Mouse (Mus musculus): ENCODE data around the gene Odf3. TPM values are rescaled to one million over a fixed set of nuclear protein-coding genes. Genes with fewer than 3 reads are reported as not detected.

Gene Odf3
- polyA plus RNA-seq, 1 experiment from 2014 or later, result 0.08 TPM

DNA sequence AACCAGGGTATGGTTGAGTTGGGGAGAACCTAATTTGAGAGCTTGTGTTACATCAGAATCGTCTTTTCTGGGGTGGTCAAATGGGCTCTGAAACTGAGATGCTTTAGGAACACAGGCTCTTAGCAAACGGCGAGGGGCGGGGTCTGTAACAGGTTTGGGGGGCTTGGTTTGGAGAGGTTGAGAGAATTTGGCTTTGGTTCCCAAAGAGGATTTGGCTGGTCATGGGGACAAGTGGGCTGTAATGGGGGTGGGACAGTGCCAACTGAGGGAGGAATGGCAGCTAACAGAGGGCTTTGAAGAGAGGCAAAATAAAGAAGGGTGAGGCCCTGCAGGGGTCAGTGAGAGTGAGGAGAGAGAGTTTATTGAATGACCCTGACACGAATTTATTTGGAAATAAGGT lies 8.0 kb upstream of the Odf3 start:
- WGBS, result 52% methylated on average over 5 of the region's 5 CpGs
- Histone ChIP-seq H3K4me3 (replicated peaks; ENCODE audit: low read length) (no peak overlapping the region), H3K4me2 (ENCODE audit: low read depth, low read length) (no peak overlapping the region), H3K27me3 (ENCODE audit: control insufficient read depth, insufficient read depth, low read length) (no peaks in the 10 kb centered on the region; the same call in none of the 2 replicates), H3K36me3 (ENCODE audit: control insufficient read depth, insufficient read depth, low read length) (no peaks in the 10 kb centered on the region), H3K27ac (ENCODE audit: low read length) (no peak overlapping the region), H3K4me1 (ENCODE audit: control insufficient read depth, insufficient read depth, low read length) (0 out of 2 replicates have a peak, but pooled peaks cover 7% of the 10 kb centered on the region), H3K9ac (ENCODE audit: low read length) (no peak overlapping the region), H3K9me3 (replicated peaks; ENCODE audit: control insufficient read depth, low read length) (no peaks in the 10 kb centered on the region)
- no peak for ATAC-seq (ENCODE audit: insufficient read depth, low FRiP score)

GRCm38 (mm10) chr7:140840750-140841735 lies 6.6 kb upstream of the Odf3 start:
- WGBS, result 39% methylated on average over 16 of the region's 19 CpGs
- Histone ChIP-seq H3K9ac (ENCODE audit: low read length) (no peak overlapping the region), H3K4me3 (replicated peaks; ENCODE audit: low read length) (no peak overlapping the region), H3K4me1 (ENCODE audit: control insufficient read depth, insufficient read depth, low read length) (no peaks in the 10 kb centered on the region), H3K9me3 (replicated peaks; ENCODE audit: control insufficient read depth, low read length) (no peaks in the 10 kb centered on the region), H3K27ac (ENCODE audit: low read length) (no peak overlapping the region), H3K36me3 (ENCODE audit: control insufficient read depth, insufficient read depth, low read length) (no peaks in the 10 kb centered on the region), H3K27me3 (ENCODE audit: control insufficient read depth, insufficient read depth, low read length) (no peaks in the 10 kb centered on the region; the same call in none of the 2 replicates), H3K4me2 (ENCODE audit: low read depth, low read length) (no peak overlapping the region)
- ATAC-seq (ENCODE audit: insufficient read depth, low FRiP score), result peak; percentile 44; the same call in 1 of the 2 replicates

GRCm38 (mm10) chr7:140843806-140844205 lies 3.8 kb upstream of the Odf3 start:
- no peaks in the 10 kb centered on the region for H3K36me3 ChIP-seq (ENCODE audit: control insufficient read depth, insufficient read depth, low read length)
- H3K4me1 ChIP-seq (ENCODE audit: control insufficient read depth, insufficient read depth, low read length), result no peaks in the 10 kb centered on the region
- no peak overlapping the region for H3K4me3 ChIP-seq (replicated peaks; ENCODE audit: low read length)
- H3K27ac ChIP-seq (ENCODE audit: low read length), result no peak overlapping the region
- no peak overlapping the region for H3K9ac ChIP-seq (ENCODE audit: low read length)
- WGBS, result 64% methylated on average over 7 of the region's 7 CpGs
- no peak overlapping the region for H3K4me2 ChIP-seq (ENCODE audit: low read depth, low read length)
- no peaks in the 10 kb centered on the region for H3K9me3 ChIP-seq (replicated peaks; ENCODE audit: control insufficient read depth, low read length)
- H3K27me3 ChIP-seq (ENCODE audit: control insufficient read depth, insufficient read depth, low read length), result no peaks in the 10 kb centered on the region; the same call in none of the 2 replicates
- no peak for ATAC-seq (ENCODE audit: insufficient read depth, low FRiP score)

GRCm38 (mm10) chr7:140844905-140845665 lies 2.5 kb upstream of the Odf3 start, which contains the start of gene Scgb1c1:
Gene Scgb1c1, plus strand, starts transcription at chr7:140845547.
- ATAC-seq (ENCODE audit: insufficient read depth, low FRiP score), result peak; percentile 79
- Histone ChIP-seq H3K4me2 (ENCODE audit: low read depth, low read length) (no peak within 1 kb of the TSS), H3K4me3 (replicated peaks; ENCODE audit: low read length) (no peak within 1 kb of the TSS), H3K9me3 (replicated peaks; ENCODE audit: control insufficient read depth, low read length) (no peaks in the 10 kb centered on the region), H3K9ac (ENCODE audit: low read length) (no peak within 1 kb of the TSS), H3K36me3 (ENCODE audit: control insufficient read depth, insufficient read depth, low read length) (no peaks in the 10 kb centered on the region), H3K27me3 (ENCODE audit: control insufficient read depth, insufficient read depth, low read length) (no peaks in the 10 kb centered on the region; the same call in none of the 2 replicates), H3K4me1 (ENCODE audit: control insufficient read depth, insufficient read depth, low read length) (no peaks in the 10 kb centered on the region), H3K27ac (ENCODE audit: low read length) (no peak within 1 kb of the TSS)
- WGBS, result 26% methylated on average over 14 of the region's 14 CpGs

DNA sequence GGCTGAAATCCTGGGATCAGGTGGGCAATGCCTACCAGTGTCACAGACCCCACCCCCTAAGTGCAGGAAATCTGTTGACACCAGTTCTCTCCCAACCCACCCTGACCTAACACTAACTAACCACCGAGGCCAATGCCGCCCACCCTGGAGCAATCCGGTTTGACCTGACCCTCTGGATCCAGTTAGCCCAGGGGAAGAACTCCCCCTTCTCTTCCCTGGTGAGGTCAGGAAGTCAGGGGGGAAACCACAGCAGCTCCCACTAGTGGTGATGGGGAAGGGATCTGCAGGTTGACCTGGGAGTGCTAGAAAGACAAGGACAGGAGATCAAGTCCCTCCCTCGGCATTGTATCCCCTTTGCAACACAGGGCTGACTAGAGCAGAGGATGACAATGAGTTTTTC lies 1.9 kb upstream of the Odf3 start:
- H3K4me1 ChIP-seq (ENCODE audit: control insufficient read depth, insufficient read depth, low read length), result no peaks in the 10 kb centered on the region
- no peak overlapping the region for H3K27ac ChIP-seq (ENCODE audit: low read length)
- no peaks in the 10 kb centered on the region for H3K36me3 ChIP-seq (ENCODE audit: control insufficient read depth, insufficient read depth, low read length)
- H3K4me3 ChIP-seq (replicated peaks; ENCODE audit: low read length), result no peak overlapping the region
- H3K27me3 ChIP-seq (ENCODE audit: control insufficient read depth, insufficient read depth, low read length), result no peaks in the 10 kb centered on the region; the same call in none of the 2 replicates
- H3K9ac ChIP-seq (ENCODE audit: low read length), result no peak overlapping the region
- H3K9me3 ChIP-seq (replicated peaks; ENCODE audit: control insufficient read depth, low read length), result no peaks in the 10 kb centered on the region
- H3K4me2 ChIP-seq (ENCODE audit: low read depth, low read length), result no peak overlapping the region
- 66% methylated on average over 4 of the region's 4 CpGs for WGBS
- ATAC-seq (ENCODE audit: insufficient read depth, low FRiP score), result no peak

GRCm38 (mm10) chr7:140846676-140847075 lies 929 bp upstream of the Odf3 start:
- H3K9me3 ChIP-seq (replicated peaks; ENCODE audit: control insufficient read depth, low read length), result no peaks in the 10 kb centered on the region
- no peak overlapping the region for H3K27ac ChIP-seq (ENCODE audit: low read length)
- no peak overlapping the region for H3K9ac ChIP-seq (ENCODE audit: low read length)
- H3K4me3 ChIP-seq (replicated peaks; ENCODE audit: low read length), result no peak overlapping the region
- H3K27me3 ChIP-seq (ENCODE audit: control insufficient read depth, insufficient read depth, low read length), result no peaks in the 10 kb centered on the region; the same call in 1 of the 2 replicates
- no peaks in the 10 kb centered on the region for H3K4me1 ChIP-seq (ENCODE audit: control insufficient read depth, insufficient read depth, low read length)
- 80% methylated on average over 10 of the region's 10 CpGs for WGBS
- ATAC-seq (ENCODE audit: insufficient read depth, low FRiP score), result no peak
- no peak overlapping the region for H3K4me2 ChIP-seq (ENCODE audit: low read depth, low read length)
- H3K36me3 ChIP-seq (ENCODE audit: control insufficient read depth, insufficient read depth, low read length), result peaks cover 4% of the 10 kb centered on the region; the same call in 1 of the 2 replicates

DNA sequence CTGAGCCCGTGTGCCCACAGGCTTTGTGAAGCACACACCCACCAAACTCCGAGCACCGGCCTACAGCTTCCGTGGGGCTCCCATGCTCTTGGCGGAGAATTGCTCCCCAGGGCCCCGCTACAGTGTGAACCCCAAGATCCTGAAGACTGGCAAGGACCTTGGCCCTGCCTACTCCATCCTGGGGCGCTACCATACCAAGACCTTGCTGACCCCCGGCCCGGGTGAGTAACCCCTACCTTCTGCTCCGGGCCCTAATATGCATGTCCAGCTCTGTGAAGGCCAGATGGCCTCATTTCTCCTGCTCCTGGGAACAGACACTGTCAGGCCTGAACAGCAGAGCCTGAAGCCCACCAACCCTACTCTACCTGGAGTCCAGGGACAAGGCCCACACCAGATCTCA lies 986 bp downstream of the Odf3 start:
- peak overlapping the region; percentile 0; the same call in 1 of the 2 replicates for H3K9ac ChIP-seq (ENCODE audit: low read length)
- H3K36me3 ChIP-seq (ENCODE audit: control insufficient read depth, insufficient read depth, low read length), result peaks cover 10% of the 10 kb centered on the region
- H3K4me1 ChIP-seq (ENCODE audit: control insufficient read depth, insufficient read depth, low read length), result no peaks in the 10 kb centered on the region
- H3K4me2 ChIP-seq (ENCODE audit: low read depth, low read length), result no peak overlapping the region
- no peak overlapping the region for H3K27ac ChIP-seq (ENCODE audit: low read length)
- ATAC-seq (ENCODE audit: insufficient read depth, low FRiP score), result no peak
- H3K27me3 ChIP-seq (ENCODE audit: control insufficient read depth, insufficient read depth, low read length), result no peaks in the 10 kb centered on the region; the same call in 1 of the 2 replicates
- WGBS, result 85% methylated on average over 10 of the region's 10 CpGs
- H3K4me3 ChIP-seq (replicated peaks; ENCODE audit: low read length), result no peak overlapping the region
- H3K9me3 ChIP-seq (replicated peaks; ENCODE audit: control insufficient read depth, low read length), result no peaks in the 10 kb centered on the region

- Histone ChIP-seq H3K9me3 (replicated peaks; ENCODE audit: control insufficient read depth, low read length) (no peaks in the 10 kb centered on the region), H3K27ac (ENCODE audit: low read length) (no peak overlapping the region), H3K4me1 (ENCODE audit: control insufficient read depth, insufficient read depth, low read length) (peaks cover 11% of the 10 kb centered on the region), H3K9ac (ENCODE audit: low read length) (no peak overlapping the region), H3K36me3 (ENCODE audit: control insufficient read depth, insufficient read depth, low read length) (peaks cover 14% of the 10 kb centered on the region), H3K4me3 (replicated peaks; ENCODE audit: low read length) (no peak overlapping the region), H3K27me3 (ENCODE audit: control insufficient read depth, insufficient read depth, low read length) (no peaks in the 10 kb centered on the region), H3K4me2 (ENCODE audit: low read depth, low read length) (no peak overlapping the region)
- 90% methylated on average over 4 of the region's 4 CpGs for WGBS
- no peak for ATAC-seq (ENCODE audit: insufficient read depth, low FRiP score)
Measured at GRCm38 (mm10) chr7:140851916-140852315, 4.3 kb downstream of the Odf3 start.
